Mouse (Mus musculus) olfactory bulb, adult 2 months (tissue): ENCODE results near the gene Lhx9.

ENCODE experiments used
- CTCF ChIP-seq: fragments of 200-500 bp; IDR thresholded peaks from 2 replicates; pipeline ENCODE4 v1.5.1; 2012; ENCODE audit warnings: low read depth, mild to moderate bottlenecking, low read length, moderate library complexity; ENCODE audit not compliant: insufficient read depth
- POLR2A ChIP-seq: fragments of 200-500 bp; IDR thresholded peaks from 2 replicates; pipeline ENCODE4 v1.6.1; 2012; ENCODE audit warnings: mild to moderate bottlenecking, low read depth, low read length, moderate library complexity; ENCODE audit not compliant: insufficient read depth

DNA sequence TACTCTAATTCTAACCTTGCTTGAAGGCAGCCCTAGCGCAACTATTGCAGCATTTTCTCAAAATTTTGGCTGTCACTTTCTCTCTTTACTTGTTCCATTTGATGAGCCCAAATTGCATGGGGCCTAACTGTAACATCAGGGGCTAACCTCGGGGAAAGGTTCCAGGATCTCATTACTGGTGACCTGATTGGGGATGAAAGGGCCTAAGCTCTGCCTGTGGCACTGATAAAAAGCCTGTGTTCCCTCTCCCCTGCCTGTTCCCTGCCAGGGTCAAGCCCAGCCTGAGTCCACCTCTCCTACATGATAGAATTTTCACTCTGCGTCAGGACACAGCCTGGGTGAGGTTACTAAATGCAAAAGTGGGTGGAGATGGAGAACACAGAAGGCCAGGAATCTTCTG lies 47.1 kb downstream of the Lhx9 start:
- no peak for TF ChIP-seq CTCF
- no peak for TF ChIP-seq POLR2A
